Mouse (Mus musculus): ENCODE data around the gene Stab1.

GRCm38 (mm10) chr14:31206472-31206981, 38.1 kb upstream of the Stab1 start:
- TF ChIP-seq GATA1 (IDR thresholded peaks at IDR 0.05; ENCODE audit: low read length) = no peak
- TF ChIP-seq TAL1 (IDR thresholded peaks at IDR 0.05; ENCODE audit: low read length) = no peak
